Mouse (Mus musculus): ENCODE results near the gene Slc13a1. TPM values are rescaled to one million over a fixed set of nuclear protein-coding genes. Genes with fewer than 3 reads are reported as not detected.

The Slc13a1 gene
- total and polyA plus RNA-seq, 2 experiments from 2014 or later, result 0.10 to 0.33 TPM

GRCm38 (mm10) chr6:24175393-24175792 lies 7.5 kb upstream of the Slc13a1 start:
- Histone ChIP-seq H3K4me1 (ENCODE audit: insufficient read depth) (no peaks in the 10 kb centered on the region), H3K9me3 (ENCODE audit: low read length) (no peaks in the 10 kb centered on the region), H3K4me3 (ENCODE audit: low read depth, low read length) (no peak overlapping the region), H3K9ac (no peak overlapping the region), H3K27ac (ENCODE audit: low read depth, low read length) (no peak overlapping the region), H3K4me2 (ENCODE audit: low read depth) (no peak overlapping the region), H3K36me3 (ENCODE audit: insufficient read depth) (no peaks in the 10 kb centered on the region), H3K27me3 (ENCODE audit: insufficient read depth, low read length) (no peaks in the 10 kb centered on the region)
- DNase-seq (peak; percentile 25), ATAC-seq (no peak)
- no peak for TF ChIP-seq CTCF (IDR thresholded peaks at IDR 0.05; ENCODE audit: low read depth)
- 50% methylated on average over 3 of the region's 3 CpGs for WGBS

- ATAC-seq (no peak), DNase-seq (no peak)
- no peak overlapping the region for H3K9ac ChIP-seq
- H3K9me3 ChIP-seq (ENCODE audit: low read length), result no peaks in the 10 kb centered on the region
- TF ChIP-seq CTCF (IDR thresholded peaks at IDR 0.05; ENCODE audit: low read depth), result no peak
- H3K27ac ChIP-seq (ENCODE audit: low read depth, low read length), result no peak overlapping the region
- no peaks in the 10 kb centered on the region for H3K36me3 ChIP-seq (ENCODE audit: insufficient read depth)
- H3K4me1 ChIP-seq (ENCODE audit: insufficient read depth), result no peaks in the 10 kb centered on the region
- no peak overlapping the region for H3K4me3 ChIP-seq (ENCODE audit: low read depth, low read length)
- H3K27me3 ChIP-seq (ENCODE audit: insufficient read depth, low read length), result no peaks in the 10 kb centered on the region
- no peak overlapping the region for H3K4me2 ChIP-seq (ENCODE audit: low read depth)
Observed at GRCm38 (mm10) chr6:24173951-24174350, 6.1 kb upstream of the Slc13a1 start.

- H3K36me3 ChIP-seq (ENCODE audit: insufficient read depth), result no peaks in the 10 kb centered on the region
- 55% methylated on average over 2 of the region's 2 CpGs for WGBS
- no peak overlapping the region for H3K4me2 ChIP-seq (ENCODE audit: low read depth)
- H3K9ac ChIP-seq, result no peak overlapping the region
- no peaks in the 10 kb centered on the region for H3K4me1 ChIP-seq (ENCODE audit: insufficient read depth)
- no peak overlapping the region for H3K4me3 ChIP-seq (ENCODE audit: low read depth, low read length)
- no peaks in the 10 kb centered on the region for H3K9me3 ChIP-seq (ENCODE audit: low read length)
- no peak for TF ChIP-seq CTCF (IDR thresholded peaks at IDR 0.05; ENCODE audit: low read depth)
- ATAC-seq, result no peak
- DNase-seq, result no peak
- H3K27me3 ChIP-seq (ENCODE audit: insufficient read depth, low read length), result no peaks in the 10 kb centered on the region
- H3K27ac ChIP-seq (ENCODE audit: low read depth, low read length), result no peak overlapping the region
Observed at GRCm38 (mm10) chr6:24172736-24173135, 4.8 kb upstream of the Slc13a1 start.

- no peaks in the 10 kb centered on the region for H3K4me1 ChIP-seq (ENCODE audit: insufficient read depth)
- no peak overlapping the region for H3K9ac ChIP-seq
- H3K27ac ChIP-seq (ENCODE audit: low read depth, low read length), result no peak overlapping the region
- no peak overlapping the region for H3K4me3 ChIP-seq (ENCODE audit: low read depth, low read length)
- no peaks in the 10 kb centered on the region for H3K27me3 ChIP-seq (ENCODE audit: insufficient read depth, low read length)
- H3K4me2 ChIP-seq (ENCODE audit: low read depth), result no peak overlapping the region
- H3K36me3 ChIP-seq (ENCODE audit: insufficient read depth), result no peaks in the 10 kb centered on the region
- DNase-seq (no peak), ATAC-seq (no peak)
- WGBS, result 90% methylated on average over 6 of the region's 6 CpGs
- TF ChIP-seq CTCF (IDR thresholded peaks at IDR 0.05; ENCODE audit: low read depth), result no peak
- H3K9me3 ChIP-seq (ENCODE audit: low read length), result no peaks in the 10 kb centered on the region
Observed at GRCm38 (mm10) chr6:24166772-24167171, 1.1 kb downstream of the Slc13a1 start.

- H3K4me2 ChIP-seq (ENCODE audit: low read depth), result no peak overlapping the region
- no peak overlapping the region for H3K4me3 ChIP-seq (ENCODE audit: low read depth, low read length)
- H3K9me3 ChIP-seq (ENCODE audit: low read length), result no peaks in the 10 kb centered on the region
- no peak overlapping the region for H3K27ac ChIP-seq (ENCODE audit: low read depth, low read length)
- WGBS, result 32% methylated on average over 3 of the region's 3 CpGs
- DNase-seq (no peak), ATAC-seq (no peak)
- H3K9ac ChIP-seq, result no peak overlapping the region
- no peaks in the 10 kb centered on the region for H3K36me3 ChIP-seq (ENCODE audit: insufficient read depth)
- no peaks in the 10 kb centered on the region for H3K4me1 ChIP-seq (ENCODE audit: insufficient read depth)
- TF ChIP-seq CTCF (IDR thresholded peaks at IDR 0.05; ENCODE audit: low read depth), result no peak
- H3K27me3 ChIP-seq (ENCODE audit: insufficient read depth, low read length), result no peaks in the 10 kb centered on the region
Observed at GRCm38 (mm10) chr6:24165249-24165648, 2.6 kb downstream of the Slc13a1 start.

- Histone ChIP-seq H3K27ac (ENCODE audit: low read depth, low read length) (no peak overlapping the region), H3K4me3 (ENCODE audit: low read depth, low read length) (no peak overlapping the region), H3K36me3 (ENCODE audit: insufficient read depth) (no peaks in the 10 kb centered on the region), H3K9me3 (ENCODE audit: low read length) (no peaks in the 10 kb centered on the region), H3K4me1 (ENCODE audit: insufficient read depth) (no peaks in the 10 kb centered on the region), H3K9ac (no peak overlapping the region), H3K4me2 (ENCODE audit: low read depth) (no peak overlapping the region), H3K27me3 (ENCODE audit: insufficient read depth, low read length) (no peaks in the 10 kb centered on the region)
- no peak for ATAC-seq
- 86% methylated on average over 1 of the region's 1 CpGs for whole genome bisulfite sequencing
- DNase-seq, result no peak
- TF ChIP-seq CTCF (IDR thresholded peaks at IDR 0.05; ENCODE audit: low read depth), result no peak
Observed at GRCm38 (mm10) chr6:24159795-24160194, 8.1 kb downstream of the Slc13a1 start.

DNA sequence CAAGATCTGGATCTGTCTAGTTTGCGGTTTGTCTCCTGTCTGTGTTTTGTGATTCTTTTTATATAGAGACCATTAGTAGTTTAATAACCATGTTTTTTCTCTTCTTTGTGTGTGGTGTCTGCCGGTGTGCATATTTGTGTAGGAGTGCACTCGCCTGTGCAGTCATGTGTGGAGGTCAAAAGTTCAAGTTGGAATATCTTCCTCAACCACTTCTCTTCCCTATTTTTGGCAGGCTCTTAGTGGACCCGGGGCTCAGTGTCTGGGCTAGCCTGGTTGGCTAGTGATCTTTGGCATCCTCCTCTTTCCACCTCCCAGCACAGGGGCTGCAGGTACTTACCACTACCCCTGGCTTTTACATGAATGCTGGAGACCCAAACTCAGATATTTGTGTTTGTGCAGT lies 13.0 kb downstream of the Slc13a1 start:
- ATAC-seq (no peak), DNase-seq (no peak)
- WGBS, result 82% methylated on average over 4 of the region's 4 CpGs
- no peak overlapping the region for H3K9ac ChIP-seq
- no peaks in the 10 kb centered on the region for H3K27me3 ChIP-seq (ENCODE audit: insufficient read depth, low read length)
- H3K4me2 ChIP-seq (ENCODE audit: low read depth), result no peak overlapping the region
- H3K27ac ChIP-seq (ENCODE audit: low read depth, low read length), result no peak overlapping the region
- H3K36me3 ChIP-seq (ENCODE audit: insufficient read depth), result no peaks in the 10 kb centered on the region
- TF ChIP-seq CTCF (IDR thresholded peaks at IDR 0.05; ENCODE audit: low read depth), result no peak
- H3K4me3 ChIP-seq (ENCODE audit: low read depth, low read length), result no peak overlapping the region
- H3K4me1 ChIP-seq (ENCODE audit: insufficient read depth), result no peaks in the 10 kb centered on the region
- H3K9me3 ChIP-seq (ENCODE audit: low read length), result no peaks in the 10 kb centered on the region

DNA sequence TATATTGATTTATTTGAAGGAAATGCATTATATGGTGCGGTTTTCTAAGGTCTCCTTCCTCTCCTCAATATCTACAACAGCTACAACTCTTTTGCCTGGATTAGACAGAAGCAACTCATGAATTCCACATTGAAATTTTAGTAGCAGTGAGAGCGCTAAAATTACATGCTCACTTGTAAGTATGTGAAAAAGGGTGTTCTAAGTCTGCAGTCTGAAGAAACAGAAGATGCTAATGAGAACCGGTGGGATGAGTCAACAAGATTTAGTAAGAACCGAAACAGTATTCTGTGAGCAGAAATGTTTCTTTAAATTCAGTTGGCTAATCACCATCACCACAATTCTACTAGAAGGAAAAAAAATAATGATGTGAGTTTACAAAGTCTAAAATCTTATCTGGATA lies 34.9 kb downstream of the Slc13a1 start:
- ATAC-seq, result no peak
- H3K9me3 ChIP-seq (ENCODE audit: low read length), result no peaks in the 10 kb centered on the region
- H3K4me1 ChIP-seq (ENCODE audit: insufficient read depth), result no peaks in the 10 kb centered on the region
- no peak overlapping the region for H3K4me2 ChIP-seq (ENCODE audit: low read depth)
- no peak for DNase-seq
- no peaks in the 10 kb centered on the region for H3K36me3 ChIP-seq (ENCODE audit: insufficient read depth)
- 88% methylated on average over 4 of the region's 4 CpGs for WGBS
- no peak for TF ChIP-seq CTCF (IDR thresholded peaks at IDR 0.05; ENCODE audit: low read depth)
- H3K4me3 ChIP-seq (ENCODE audit: low read depth, low read length), result no peak overlapping the region
- H3K27ac ChIP-seq (ENCODE audit: low read depth, low read length), result no peak overlapping the region
- H3K9ac ChIP-seq, result no peak overlapping the region
- H3K27me3 ChIP-seq (ENCODE audit: insufficient read depth, low read length), result no peaks in the 10 kb centered on the region
